Mouse (Mus musculus): ENCODE measurements around the gene Hoxc8.

Hoxc8 gene

DNA sequence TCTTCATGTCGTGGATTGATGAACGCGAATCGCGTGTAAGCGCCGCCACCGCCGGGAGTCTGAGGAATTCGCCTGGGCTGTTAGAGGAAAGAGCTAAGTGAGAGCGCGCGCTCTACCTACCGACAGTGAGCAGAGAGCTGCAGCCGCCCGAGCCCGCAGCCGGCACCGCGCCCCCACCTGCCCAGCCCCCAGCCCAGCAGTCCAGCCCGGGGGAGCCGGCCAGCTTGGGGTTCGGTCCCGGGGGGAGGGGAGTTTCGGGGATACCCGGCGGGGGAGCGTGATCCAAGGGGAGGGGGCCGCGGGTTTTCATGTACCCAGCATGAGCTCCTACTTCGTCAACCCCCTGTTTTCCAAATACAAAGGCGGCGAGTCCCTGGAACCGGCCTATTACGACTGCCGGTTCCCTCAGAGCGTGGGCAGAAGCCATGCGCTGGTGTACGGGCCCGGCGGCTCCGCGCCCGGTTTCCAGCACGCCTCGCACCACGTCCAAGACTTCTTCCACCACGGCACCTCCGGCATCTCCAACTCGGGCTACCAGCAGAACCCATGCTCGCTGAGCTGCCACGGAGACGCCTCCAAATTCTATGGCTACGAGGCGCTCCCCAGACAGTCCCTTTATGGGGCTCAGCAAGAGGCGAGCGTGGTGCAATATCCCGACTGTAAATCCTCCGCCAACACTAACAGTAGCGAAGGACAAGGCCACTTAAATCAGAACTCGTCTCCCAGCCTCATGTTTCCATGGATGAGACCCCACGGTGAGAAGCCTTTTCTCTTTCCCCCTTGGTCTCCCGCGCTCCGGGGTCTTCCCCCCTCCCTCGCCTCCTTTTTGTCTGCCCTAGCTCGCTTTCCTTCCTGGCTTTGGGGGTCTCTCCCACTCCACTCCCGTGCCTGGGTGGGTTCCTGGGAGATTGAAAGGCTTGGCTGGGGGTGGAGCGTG is at the start of gene Hoxc8:
TSS of gene Hoxc8 (plus strand) at position 147 of the 937 bp plus-strand sequence.
- DNase-seq, result peak; percentile 78 to 87

DNA sequence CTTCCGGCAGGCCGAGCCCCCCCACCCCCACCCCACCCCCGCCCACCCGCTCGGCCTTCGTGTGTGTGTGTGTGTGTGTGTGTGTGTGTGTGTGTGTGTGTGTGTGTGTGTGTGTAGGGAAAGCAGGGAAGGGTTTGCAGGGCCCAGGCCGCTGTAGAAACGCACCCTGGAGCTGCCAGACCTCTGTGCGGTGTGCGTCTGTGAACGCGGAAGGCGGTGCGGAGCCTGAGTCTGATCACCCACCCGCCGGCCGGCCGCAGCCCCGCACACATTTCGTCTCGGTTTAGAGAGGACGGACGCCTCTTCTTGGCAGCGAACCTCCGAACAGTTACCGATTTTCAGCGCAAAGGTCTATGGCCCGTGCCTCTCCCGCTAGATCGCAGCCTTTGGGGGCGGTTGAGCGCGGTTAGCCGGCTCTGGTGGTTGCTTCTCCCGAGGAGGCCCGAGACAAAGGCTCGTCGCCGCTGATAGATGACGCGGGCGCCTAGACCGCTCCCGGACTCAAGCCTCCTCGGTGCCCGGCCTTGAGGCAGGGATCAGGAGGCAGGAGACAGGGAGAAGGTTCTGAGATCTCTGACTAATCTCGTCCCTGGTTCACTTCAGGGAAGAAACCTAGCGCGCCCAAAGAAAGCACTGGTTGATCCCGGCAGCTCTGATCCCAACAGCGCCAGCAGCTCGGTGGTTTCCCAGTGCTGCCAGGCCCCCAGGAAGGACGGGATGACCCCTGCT is 47.5 kb upstream of the Hoxc8 start:
- peak; percentile 73 to 81 for DNase-seq

DNA sequence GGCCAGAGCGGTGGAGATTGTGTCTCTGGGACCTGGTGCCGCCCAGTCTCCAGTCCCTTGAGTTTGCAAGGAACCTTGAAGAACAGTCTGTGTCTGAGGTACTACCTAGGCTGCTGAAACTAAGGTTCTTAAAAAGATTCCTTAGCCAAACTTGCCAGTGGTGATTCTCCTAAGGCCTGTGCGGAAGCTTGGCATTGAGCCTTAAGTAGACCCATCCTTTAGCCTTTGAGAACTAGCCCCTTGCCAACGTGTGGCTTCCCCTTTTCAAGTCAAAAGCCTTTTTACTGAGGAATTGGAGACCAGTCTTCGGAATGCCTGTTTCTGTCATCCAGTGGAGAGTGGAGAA is 47.0 kb upstream of the Hoxc8 start:
- no peak for DNase-seq

DNA sequence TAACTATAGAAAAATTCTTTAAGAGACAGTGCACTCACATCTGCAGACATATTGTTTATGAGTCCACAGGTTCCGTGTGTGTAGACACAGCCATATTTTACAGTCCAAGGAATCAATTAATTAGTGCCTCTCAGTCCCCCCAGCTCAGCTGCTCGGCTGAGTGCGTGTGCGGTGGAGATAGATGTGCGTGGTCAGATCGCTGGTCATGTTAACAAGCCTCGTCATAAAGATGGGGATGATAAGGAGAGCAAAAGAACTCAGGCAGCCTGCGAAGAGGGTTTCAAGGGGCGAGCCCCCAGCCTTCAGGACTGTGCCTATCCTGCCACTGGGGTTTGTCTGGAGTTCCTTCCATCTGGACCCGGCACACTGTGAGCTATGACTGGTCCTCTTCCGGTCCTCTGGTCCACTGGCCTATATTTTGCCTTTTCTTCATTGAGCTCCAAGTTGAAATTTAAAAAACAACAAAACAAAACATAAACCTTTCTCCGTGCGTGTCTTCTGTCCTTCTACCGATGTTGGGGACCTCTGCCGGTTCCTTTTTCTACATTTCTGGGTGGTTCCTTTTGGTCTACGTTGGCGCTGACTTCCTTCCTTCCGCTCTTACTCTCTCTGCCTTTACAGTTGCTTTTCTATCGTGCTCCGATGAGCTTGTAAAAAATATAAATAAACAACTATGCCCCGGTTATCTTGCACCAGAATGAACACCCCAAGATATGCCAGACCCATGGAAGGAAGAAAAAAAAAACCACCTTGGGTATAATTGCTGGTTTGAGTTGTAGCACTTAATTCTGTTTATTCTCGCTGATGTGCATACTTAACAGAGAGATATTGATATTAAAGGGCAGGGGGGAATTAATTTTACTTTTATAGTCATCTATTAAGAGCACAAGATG is 45.0 kb upstream of the Hoxc8 start:
- DNase-seq, result no peak

DNA sequence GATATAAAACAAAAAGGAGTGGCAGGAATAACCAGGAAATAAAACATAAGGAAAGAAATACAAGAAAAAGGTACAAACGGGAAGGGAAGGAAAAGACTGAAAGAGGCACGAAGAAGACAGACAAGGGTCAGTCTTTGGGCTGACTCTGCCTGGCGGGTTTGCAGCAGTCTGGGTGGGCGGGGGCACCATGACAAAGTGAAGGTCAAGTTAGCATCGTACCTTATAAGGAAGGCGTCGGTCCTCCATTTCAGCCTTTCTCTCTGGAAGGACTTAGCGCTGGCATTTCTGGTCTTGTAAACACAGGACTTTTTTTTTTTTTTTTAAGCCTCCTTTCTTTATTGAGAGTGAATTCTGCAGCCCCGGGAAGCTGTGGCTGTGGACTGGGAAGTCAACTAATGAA is 43.1 kb upstream of the Hoxc8 start:
- DNase-seq, result no peak

DNA sequence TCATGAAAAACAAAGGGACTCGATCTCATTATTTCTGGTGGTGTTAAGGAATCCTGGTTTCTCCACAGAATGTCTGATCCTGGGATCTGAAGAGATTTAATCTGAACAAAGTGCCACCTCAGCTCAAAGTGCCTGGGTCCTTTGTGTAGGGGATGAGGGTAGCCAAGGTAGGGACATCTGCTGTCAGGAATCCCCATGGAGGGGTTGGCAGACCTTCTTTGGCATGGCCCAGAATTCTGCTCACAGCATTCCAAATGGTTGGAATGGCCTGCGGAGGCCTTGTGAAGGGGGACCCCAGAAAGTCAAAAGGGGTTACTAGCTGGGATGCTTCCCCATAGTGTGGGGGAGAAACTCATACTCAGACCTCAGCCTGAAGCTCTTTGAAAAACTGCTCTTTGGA is 41.6 kb upstream of the Hoxc8 start:
- no peak for DNase-seq

DNA sequence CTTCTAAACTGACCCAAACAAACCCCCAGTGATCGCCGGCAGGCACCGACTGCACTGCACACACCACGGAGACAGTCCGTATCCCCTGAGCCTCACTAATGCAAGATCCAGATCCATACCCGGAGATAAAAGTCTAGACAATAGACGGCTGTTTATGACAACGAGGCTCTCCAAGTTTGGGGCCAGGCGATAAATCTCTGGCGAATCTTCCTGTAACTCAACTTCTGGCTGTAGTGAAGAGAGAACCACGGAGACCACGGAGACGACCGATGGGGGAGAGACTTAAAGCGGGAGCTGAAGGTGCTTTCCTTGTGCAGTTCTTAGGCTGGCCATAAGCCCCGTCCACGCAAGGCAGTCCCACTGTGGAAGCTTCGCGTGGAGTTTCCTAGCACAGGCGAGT is 40.7 kb upstream of the Hoxc8 start:
- no peak for DNase-seq

DNA sequence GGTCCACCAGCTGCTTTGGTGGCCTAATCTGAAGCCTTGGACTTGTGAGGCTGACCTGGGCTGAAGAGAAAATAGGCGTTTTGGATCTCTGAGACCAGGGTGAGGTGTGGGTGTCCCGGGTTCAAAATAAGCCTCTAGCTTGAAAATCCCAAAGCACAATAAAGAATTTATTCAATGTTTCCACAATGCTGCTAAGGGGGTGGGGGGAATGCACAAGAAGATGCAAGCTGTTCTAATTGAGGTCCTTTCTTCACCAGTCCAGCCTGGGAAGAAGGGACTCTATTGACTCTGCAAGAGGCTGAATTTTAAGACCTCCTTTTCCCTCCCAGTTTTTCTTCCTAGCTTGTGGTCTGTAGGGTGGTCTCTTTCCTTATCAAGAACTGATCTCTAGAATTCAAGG is 39.5 kb upstream of the Hoxc8 start:
- no peak for DNase-seq

DNA sequence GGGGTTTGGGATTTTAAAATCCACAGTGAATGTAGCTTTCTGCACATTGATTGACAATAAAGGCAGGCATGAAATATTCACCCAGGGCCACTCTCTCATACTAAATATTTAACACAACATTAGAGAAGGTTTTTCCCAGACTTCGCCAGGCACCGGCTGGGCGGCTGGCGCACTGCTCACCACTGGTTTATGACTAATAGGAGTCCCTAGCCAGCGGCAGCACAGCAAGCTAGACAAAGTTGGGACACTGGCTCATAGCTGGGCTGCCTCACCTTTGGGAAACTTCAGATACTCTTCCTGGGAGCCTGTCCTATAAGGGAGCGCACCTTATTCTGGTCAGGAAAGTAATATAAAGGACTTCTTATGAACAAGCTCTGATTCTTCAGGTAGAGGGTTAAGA is 36.8 kb upstream of the Hoxc8 start:
- DNase-seq, result no peak

DNA sequence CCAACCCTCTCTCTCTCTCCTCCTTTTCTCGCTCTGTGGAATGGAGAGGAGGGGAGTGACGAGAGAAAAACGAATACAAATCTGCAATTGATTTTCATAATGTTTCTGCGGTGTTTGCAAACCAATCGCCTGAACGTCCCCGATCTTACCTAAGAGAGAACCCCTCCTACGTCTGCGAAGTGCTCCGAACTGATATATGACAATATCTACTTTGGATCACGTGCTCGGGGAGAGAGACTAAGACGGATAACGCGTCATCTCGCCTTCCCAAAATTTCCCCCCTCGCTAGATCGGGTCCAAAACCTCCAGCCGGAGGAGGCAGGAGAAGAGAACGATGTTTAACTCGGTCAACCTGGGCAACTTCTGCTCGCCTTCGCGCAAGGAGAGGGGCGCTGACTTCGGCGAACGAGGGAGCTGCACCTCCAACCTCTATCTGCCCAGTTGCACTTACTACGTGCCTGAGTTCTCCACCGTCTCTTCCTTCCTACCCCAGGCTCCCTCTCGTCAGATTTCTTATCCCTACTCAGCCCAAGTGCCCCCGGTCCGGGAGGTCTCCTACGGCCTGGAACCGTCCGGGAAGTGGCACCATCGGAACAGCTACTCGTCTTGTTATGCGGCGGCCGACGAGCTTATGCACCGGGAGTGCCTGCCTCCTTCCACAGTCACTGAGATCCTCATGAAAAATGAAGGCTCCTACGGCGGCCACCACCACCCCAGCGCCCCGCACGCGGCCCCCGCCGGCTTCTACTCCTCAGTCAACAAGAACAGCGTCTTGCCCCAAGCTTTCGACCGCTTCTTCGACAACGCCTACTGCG is 36.0 kb upstream of the Hoxc8 start, which contains the start of gene Hoxc11:
TSS of gene Hoxc11 (plus strand) at position 236 of the 815 bp plus-strand sequence.
- DNase-seq, result peak; percentile 67 to 75

DNA sequence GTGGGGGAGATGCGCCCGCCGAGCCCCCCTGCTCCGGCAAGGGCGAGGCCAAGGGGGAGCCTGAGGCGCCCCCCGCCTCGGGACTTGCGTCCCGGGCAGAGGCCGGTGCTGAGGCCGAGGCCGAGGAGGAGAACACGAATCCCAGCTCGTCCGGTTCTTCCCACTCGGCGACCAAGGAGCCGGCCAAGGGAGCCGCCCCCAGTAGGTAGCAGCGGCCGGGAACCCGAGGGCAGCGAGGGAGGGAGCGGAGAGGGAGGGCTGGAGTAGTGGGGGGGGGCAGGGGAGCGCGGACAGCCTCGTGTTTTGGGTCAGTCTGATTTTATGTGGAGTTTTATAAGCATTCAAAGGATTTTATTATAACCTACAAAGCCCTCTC is 35.4 kb upstream of the Hoxc8 start:
- DNase-seq, result peak in 1 of 2 experiments; percentile 78

DNA sequence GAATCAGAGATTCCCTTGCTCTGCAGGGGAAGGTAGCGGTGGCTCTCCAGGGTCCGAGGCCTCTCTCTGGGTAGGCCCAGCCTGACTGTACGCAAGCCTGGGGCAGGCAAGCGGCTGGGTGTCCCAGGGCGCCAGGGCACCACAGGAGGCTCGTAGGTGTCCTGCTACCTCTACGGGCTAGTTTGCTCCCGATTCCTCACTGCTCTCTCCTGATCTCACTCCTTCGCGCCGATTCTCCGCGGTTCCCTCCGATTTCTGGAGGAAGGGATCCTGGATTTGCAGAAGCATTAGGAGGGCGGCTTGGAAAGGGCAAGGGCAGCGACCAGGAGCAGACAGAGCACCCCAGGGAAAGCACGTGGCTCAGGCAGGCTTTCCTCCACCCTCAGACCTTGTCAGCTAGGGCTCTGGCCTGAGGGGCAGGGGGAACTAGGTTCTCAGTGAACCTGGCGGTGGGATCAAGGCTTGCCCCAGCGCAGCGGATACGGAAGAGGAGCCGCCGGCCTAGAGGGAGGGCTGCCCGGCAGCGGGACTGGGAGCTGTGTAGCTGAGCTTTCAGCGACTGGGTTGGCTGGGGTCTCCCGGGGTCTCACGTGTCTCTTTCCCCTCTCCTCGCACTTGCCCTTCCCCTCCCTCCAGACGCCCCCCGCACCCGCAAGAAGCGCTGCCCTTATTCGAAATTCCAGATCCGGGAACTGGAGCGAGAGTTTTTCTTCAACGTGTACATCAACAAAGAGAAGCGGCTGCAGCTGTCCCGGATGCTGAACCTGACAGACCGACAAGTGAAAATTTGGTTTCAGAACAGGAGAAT is 34.4 kb upstream of the Hoxc8 start:
- peak; percentile 63 to 70 for DNase-seq

DNA sequence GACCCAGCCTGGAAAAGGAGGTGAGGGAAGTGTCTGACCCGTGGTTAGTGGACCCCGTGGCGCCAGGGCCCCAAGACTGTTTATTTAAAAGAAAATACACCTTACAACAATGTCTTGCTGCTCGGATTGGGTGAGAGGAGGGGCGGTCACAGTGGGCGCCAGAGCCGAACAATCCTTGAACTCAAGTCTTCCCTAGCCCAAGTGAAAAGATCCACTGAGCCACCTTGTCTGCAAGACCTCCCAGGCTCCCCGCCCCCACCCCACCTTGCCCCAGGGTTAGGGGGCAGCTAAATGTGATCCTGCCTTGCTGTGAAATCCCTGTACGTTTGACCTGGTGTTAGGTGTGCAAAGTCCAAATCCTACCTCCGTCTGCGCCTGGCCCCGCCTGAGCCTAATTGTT is 33.5 kb upstream of the Hoxc8 start:
- DNase-seq, result peak in 1 of 2 experiments; percentile 54

DNA sequence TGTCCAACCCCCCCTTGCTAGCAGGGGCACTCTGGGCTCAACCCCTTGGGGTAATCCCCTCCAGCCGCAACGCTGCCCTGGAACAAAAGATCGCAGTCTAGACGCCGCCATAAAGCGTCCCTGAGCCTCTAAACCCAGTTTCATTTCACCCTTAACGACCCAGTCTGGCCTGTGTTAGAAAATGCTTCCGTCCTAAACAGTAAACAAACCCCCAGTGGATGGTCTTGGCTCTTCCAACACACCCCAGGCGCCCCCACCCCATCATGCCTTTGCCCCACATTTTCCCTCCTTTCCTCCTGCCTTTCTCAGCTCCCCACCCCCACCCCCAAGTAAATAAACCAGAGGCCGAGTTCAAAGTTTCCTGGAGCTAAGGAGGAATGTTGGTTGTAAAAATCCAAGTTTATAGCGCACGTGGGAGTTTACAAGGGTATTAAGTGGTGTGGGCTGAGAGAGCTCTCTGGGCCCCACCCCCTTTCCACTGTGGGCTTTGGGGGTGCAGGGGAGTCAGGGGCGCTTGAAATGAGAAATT is 30.7 kb upstream of the Hoxc8 start:
- DNase-seq, result peak in 1 of 2 experiments; percentile 72

DNA sequence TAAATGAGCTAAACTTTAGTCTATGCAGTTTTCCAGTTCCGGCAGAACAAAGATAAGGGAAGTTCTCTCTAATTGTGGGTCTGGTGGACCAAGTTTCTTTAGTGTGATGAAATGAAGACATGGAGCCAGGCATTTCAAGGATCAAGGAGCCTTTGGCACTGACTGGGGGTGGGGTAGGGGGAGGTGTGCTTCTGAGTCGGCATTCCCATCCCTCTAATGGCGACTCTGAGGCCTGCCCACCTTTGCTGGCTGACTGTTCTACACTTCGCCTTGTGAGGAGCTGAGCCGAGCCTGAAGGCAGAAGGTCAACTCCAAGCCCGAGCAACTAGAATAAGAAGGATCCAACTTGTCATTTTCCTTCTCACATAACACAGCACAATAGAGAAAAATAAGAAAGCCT is 28.7 kb upstream of the Hoxc8 start:
- DNase-seq, result peak in 1 of 2 experiments; percentile 80

DNA sequence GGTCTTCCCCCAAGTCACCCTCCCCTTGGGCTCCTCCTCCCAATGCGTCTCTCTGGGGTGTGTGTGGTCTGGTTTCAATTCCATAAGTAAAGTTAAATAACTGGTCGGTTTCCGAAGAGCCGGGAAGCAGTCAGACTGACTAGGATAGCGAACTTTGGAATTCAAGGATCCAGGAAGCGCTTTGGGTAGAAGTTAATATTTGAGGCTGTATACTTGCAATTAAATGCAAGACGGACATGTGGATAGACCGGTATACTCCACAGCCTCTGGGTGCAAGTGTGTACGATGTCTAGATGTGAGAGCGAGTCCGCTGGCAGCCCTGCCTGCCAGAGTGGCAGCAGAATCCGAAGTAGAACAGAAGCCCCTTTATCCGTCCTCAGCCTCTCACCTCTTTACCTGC is 27.9 kb upstream of the Hoxc8 start:
- peak in 1 of 2 experiments; percentile 68 for DNase-seq

DNA sequence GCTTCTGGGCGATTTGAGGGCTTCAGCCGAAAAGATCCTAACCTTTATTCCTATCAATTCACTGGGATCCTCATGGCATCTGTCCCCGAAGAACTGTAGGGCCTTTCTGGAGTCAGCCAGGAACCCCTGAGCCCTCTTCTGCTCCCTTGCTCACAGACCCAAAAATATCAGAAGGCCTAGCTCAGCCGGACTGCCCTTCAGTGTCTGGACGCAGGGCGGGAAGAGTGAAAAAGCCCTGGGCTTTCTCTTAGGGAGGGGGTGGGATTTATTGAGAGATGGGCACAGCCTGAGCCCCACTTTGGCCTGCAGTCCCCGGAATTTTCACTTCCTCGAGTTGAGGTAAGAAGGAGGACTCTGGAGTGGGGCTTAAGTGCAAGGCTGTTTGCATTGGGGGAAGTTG is 27.1 kb upstream of the Hoxc8 start:
- DNase-seq, result peak in 1 of 2 experiments; percentile 67

DNA sequence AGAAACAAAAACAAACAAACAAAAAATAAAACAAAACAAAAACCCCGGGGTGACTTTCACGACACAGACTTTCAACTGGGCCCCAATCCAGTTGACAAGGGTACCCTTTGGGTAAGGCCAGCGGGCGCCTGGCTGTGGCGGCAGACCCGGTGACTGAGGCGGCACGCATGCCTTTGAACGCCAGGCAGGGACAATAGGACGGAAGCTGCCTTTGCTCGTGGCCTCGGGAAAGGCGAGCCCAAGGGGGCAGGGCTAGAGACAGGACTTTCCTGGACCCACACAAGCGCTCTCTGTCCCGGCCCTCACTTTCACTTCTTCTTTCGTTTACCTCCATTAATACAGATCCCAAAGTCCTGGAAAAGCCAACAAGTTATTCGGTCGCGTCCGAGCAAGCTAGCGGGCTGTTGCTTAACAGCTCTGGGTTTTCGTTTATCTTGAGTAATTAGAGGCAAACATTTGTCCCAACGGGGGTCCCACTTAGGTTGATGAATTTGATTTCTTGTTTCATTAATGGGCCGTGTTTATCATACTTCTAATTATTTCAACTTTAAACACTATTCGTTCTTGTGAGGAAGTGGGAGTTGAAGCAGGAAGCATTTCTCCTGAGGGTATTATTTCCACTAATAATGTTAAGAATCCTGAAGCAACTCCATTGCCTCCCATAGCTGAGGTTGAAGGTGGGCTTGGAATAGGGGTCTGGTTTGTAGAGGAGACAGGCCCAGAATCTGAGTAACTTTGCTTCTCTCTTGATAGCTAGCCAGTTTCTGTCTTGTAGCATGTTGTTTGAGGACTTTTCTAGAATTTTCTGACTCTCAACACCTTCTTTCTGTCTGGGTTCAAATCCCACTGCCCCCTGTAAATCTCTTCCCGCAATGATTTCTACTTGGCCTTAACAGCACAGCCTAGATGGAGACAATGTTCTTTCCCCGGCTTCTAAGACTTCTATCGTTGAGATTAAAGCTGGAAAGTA is 26.5 kb upstream of the Hoxc8 start:
- DNase-seq, result peak; percentile 79 to 87

Data from kidney, postnatal 4 days (tissue).